Mouse (Mus musculus) left cerebral cortex, postnatal 25 days (tissue): ENCODE results near the gene Agmat. TPM values are rescaled to one million over a fixed set of nuclear protein-coding genes. Genes with fewer than 3 reads are reported as not detected.

Experiments
- DNase-seq, 2 experiments: peaks; one replicate each; pipeline ENCODE4 v3.0.0; 2022; ENCODE audit warnings: low spot score in 2 of 2, mixed read lengths in 1 of 2
- intact Hi-C: fragments of 180-260 bp; cut with DNase I; formaldehyde crosslinking; loops from one replicate; pipeline ENCODE4 v1.15.1; 2025
- total RNA-seq, 2 experiments: library from RNA; stranded (reverse); gene quantifications; 2 replicates each; pipeline ENCODE4 v1.2.3; 2021

Agmat gene
- total RNA-seq, 2 experiments from 2014 or later = 0.60 to 0.94 TPM

- DNase-seq = no peak
- intact Hi-C loops = no loop called here
Observed at GRCm38 (mm10) chr4:141731766-141732165, 14.7 kb upstream of the Agmat start.

GRCm38 (mm10) chr4:141734446-141735205 is 11.8 kb upstream of the Agmat start:
- intact Hi-C loops = no loop called here
- DNase-seq = peak; percentile 94 to 98

GRCm38 (mm10) chr4:141735206-141735560 is 11.3 kb upstream of the Agmat start:
- intact Hi-C loops = no loop called here
- no peak for DNase-seq

GRCm38 (mm10) chr4:141736856-141737255 is 9.6 kb upstream of the Agmat start:
- intact Hi-C loops = no loop called here
- no peak for DNase-seq

GRCm38 (mm10) chr4:141738015-141738414 is 8.5 kb upstream of the Agmat start:
- intact Hi-C loops = no loop called here

GRCm38 (mm10) chr4:141741856-141742255 is 4.6 kb upstream of the Agmat start:
- DNase-seq = no peak
- intact Hi-C loops = no loop called here

More at GRCm38 (mm10) chr4:141738015-141738414, 8.5 kb upstream of the Agmat start:
- DNase-seq = no peak

- intact Hi-C loops = no loop called here
Observed at GRCm38 (mm10) chr4:141742381-141742780, 4.1 kb upstream of the Agmat start.

GRCm38 (mm10) chr4:141749557-141749956 is 3.1 kb downstream of the Agmat start:
- intact Hi-C loops = no loop called here
- DNase-seq = no peak

More at GRCm38 (mm10) chr4:141742381-141742780, 4.1 kb upstream of the Agmat start:
- no peak for DNase-seq

GRCm38 (mm10) chr4:141750826-141751225 is 4.4 kb downstream of the Agmat start:
- intact Hi-C loops = no loop called here
- DNase-seq = no peak

GRCm38 (mm10) chr4:141751419-141752075 is 5.1 kb downstream of the Agmat start:
- intact Hi-C loops = no loop called here
- no peak for DNase-seq

- intact Hi-C loops = no loop called here
- no peak for DNase-seq
Observed at GRCm38 (mm10) chr4:141752076-141752421, 5.6 kb downstream of the Agmat start.

- intact Hi-C loops = no loop called here
- DNase-seq = no peak
Observed at GRCm38 (mm10) chr4:141755375-141755930, 9.0 kb downstream of the Agmat start.

- DNase-seq = no peak
- intact Hi-C loops = no loop called here
Observed at GRCm38 (mm10) chr4:141757124-141757523, 10.7 kb downstream of the Agmat start.

GRCm38 (mm10) chr4:141758874-141759542 is 12.5 kb downstream of the Agmat start:
- intact Hi-C loops = no loop called here
- DNase-seq = no peak

- intact Hi-C loops = no loop called here
Observed at GRCm38 (mm10) chr4:141760942-141761341, 14.5 kb downstream of the Agmat start.

GRCm38 (mm10) chr4:141762102-141762598 is 15.7 kb downstream of the Agmat start:
- DNase-seq = no peak
- intact Hi-C loops = no loop called here

More at GRCm38 (mm10) chr4:141760942-141761341, 14.5 kb downstream of the Agmat start:
- DNase-seq = no peak

- intact Hi-C loops = no loop called here
- no peak for DNase-seq
Observed at GRCm38 (mm10) chr4:141763476-141763875, 17.0 kb downstream of the Agmat start.

- intact Hi-C loops = no loop called here
- no peak for DNase-seq
Observed at GRCm38 (mm10) chr4:141765008-141765407, 18.5 kb downstream of the Agmat start.

GRCm38 (mm10) chr4:141766316-141766667 is 19.8 kb downstream of the Agmat start:
- peak in 1 of 2 experiments; percentile 19 for DNase-seq
- intact Hi-C loops = no loop called here

- peak in 1 of 2 experiments; percentile 24 for DNase-seq
- intact Hi-C loops = no loop called here
Observed at GRCm38 (mm10) chr4:141766668-141767352, 20.3 kb downstream of the Agmat start.
